Mouse (Mus musculus) kidney, adult 2 months (tissue): ENCODE results near the gene A430078G23Rik. TPM values are rescaled to one million over a fixed set of nuclear protein-coding genes. Genes with fewer than 3 reads are reported as not detected.

ENCODE experiments used
- DNase-seq: peaks from one replicate; pipeline ENCODE4 v3.0.0; 2021
- H3K27ac ChIP-seq: fragments of 200-500 bp; 2 replicates; pipeline ENCODE4 v1.5.1; 2012; ENCODE audit warnings: low read depth, low read length, control low read depth, inconsistent platforms; ENCODE audit not compliant: insufficient read depth
- H3K27me3 ChIP-seq: fragments of 200-500 bp; replicated peaks from 2 replicates; pipeline ENCODE4 v1.6.1; 2012; ENCODE audit warnings: mild to moderate bottlenecking, moderate library complexity, low read length, inconsistent platforms; ENCODE audit not compliant: control insufficient read depth, insufficient read depth
- H3K36me3 ChIP-seq: fragments of 200-500 bp; 2 replicates; pipeline ENCODE4 v1.6.1; 2012; ENCODE audit warnings: mild to moderate bottlenecking, moderate library complexity, low read length, inconsistent platforms; ENCODE audit not compliant: control insufficient read depth, insufficient read depth
- H3K4me1 ChIP-seq: fragments of 200-500 bp; 2 replicates; pipeline ENCODE4 v1.6.1; 2011; ENCODE audit warnings: low read length; ENCODE audit not compliant: control insufficient read depth, insufficient read depth
- H3K4me3 ChIP-seq: fragments of 200-500 bp; 2 replicates; pipeline ENCODE4 v1.5.1; 2011; ENCODE audit warnings: mild to moderate bottlenecking, low read depth, low read length, control low read depth; ENCODE audit not compliant: insufficient read depth
- CTCF ChIP-seq: fragments of 200-500 bp; conservative IDR thresholded peaks from 2 replicates; pipeline ENCODE4 v1.5.1; 2011; ENCODE audit warnings: low read depth, mild to moderate bottlenecking, control low read depth, low read length, moderate library complexity, mixed read lengths; ENCODE audit not compliant: insufficient read depth, insufficient read length
- POLR2A ChIP-seq: fragments of 200-500 bp; IDR thresholded peaks from one replicate; pipeline ENCODE4 v1.6.1; 2011; ENCODE audit warnings: low read depth, low read length, control low read depth
- WGBS: fragments of 180-500 bp; shearing (Covaris S2); methylation state at CpG from one replicate; pipeline ENCODE4 v1.1.7; 2018; 5-methylcytosine and 5-hydroxymethylcytosine counted together
- polyA plus RNA-seq: library from polyadenylated mRNA; depleted of rRNA; stranded (reverse); fragments of >200 nt; gene quantifications from 2 replicates; pipeline ENCODE4 v1.2.3, GENCODE M21; 2012; rRNA removed

Gene A430078G23Rik
- polyA plus RNA-seq, 1 experiment: 1.1 TPM

GRCm38 (mm10) chr8:3428426-3428825 lies 75.2 kb downstream of the A430078G23Rik start:
- no peak for DNase-seq
- TF ChIP-seq CTCF (no peak), POLR2A (no peak)
- Histone ChIP-seq H3K36me3 (no peaks in the 10 kb centered on the region; the same call in 1 of the 2 replicates), H3K4me3 (no peak overlapping the region), H3K27me3 (no peaks in the 10 kb centered on the region), H3K27ac (no peak overlapping the region), H3K4me1 (peaks cover 2% of the 10 kb centered on the region; the same call in 1 of the 2 replicates)
- 90% methylated on average over 2 of the region's 2 CpGs for WGBS

DNA sequence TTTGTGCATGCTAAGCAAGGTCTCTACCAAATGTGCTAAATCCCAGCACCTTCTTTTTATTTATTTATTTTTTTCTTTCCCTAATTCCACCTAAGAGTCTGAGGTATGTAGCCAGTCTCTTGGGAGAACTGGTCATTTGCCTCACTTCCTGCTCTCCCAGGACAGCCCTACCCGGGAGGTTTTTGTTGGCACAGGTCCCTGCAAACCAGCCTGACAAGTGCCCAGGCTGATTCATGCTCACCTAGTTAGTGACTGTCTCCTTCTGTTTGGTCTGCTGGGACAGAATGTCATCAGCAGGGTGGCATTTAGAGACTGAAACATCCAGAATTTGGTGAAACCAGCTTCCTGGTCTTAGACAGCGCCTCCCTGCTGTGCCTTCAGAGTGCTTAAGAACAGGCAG lies 76.8 kb downstream of the A430078G23Rik start:
- Histone ChIP-seq H3K4me3 (no peak overlapping the region), H3K36me3 (peaks cover 1% of the 10 kb centered on the region), H3K27ac (peak overlapping the region; percentile 29; the same call in 1 of the 2 replicates), H3K4me1 (peaks cover 2% of the 10 kb centered on the region; the same call in 1 of the 2 replicates), H3K27me3 (no peaks in the 10 kb centered on the region)
- no peak for TF ChIP-seq CTCF
- WGBS: 39% methylated on average over 2 of the region's 2 CpGs
- peak; percentile 81 for DNase-seq

DNA sequence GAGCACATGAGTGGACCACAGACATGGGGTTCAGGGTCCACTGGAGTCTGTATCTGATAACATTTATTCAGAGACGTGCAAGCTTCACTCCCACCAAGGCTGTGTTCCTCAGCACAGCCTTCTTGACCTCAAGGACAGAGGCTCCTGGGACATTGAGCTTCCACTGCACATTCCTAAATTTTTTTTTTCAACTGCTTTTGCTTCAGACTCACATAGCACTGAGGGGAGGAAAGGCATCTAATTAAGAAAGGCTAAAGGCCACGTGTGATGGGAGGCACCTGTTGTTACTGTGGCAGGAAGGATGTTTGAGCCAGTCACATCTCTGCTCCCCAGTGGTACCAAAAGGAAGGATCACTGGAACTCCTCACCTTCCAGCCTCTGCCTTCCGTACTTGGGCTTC lies 77.9 kb downstream of the A430078G23Rik start:
- no peaks in the 10 kb centered on the region for H3K27me3 ChIP-seq
- H3K4me1 ChIP-seq: peaks cover 2% of the 10 kb centered on the region; the same call in 1 of the 2 replicates
- H3K4me3 ChIP-seq: no peak overlapping the region
- DNase-seq: no peak
- peaks cover 2% of the 10 kb centered on the region for H3K36me3 ChIP-seq
- no peak overlapping the region for H3K27ac ChIP-seq
- WGBS: 48% methylated on average over 3 of the region's 3 CpGs
- TF ChIP-seq CTCF (no peak), POLR2A (no peak)

DNA sequence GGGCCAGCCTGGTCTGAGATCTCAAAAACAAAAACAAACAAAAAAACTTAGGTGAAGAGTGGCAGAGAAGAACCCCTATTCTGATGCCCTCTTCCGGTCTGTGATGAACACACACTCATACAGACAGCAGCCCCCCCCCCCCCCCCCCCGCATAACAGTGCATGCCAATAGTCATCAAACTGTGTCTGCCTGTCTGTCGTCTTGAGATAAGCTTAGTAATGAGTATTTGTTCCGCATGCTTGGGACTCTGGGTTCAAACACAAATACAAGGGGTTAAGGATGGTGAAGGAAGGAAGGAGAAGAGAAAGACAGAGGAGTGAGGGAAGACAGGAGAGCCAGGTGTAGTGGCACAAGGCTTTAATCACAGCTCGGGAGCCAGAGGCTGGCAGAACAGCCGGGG lies 83.3 kb downstream of the A430078G23Rik start:
- no peak overlapping the region for H3K27ac ChIP-seq
- no peaks in the 10 kb centered on the region for H3K4me1 ChIP-seq
- no peak for DNase-seq
- no peaks in the 10 kb centered on the region for H3K27me3 ChIP-seq
- peaks cover 8% of the 10 kb centered on the region for H3K36me3 ChIP-seq
- WGBS: 87% methylated on average over 6 of the region's 6 CpGs
- TF ChIP-seq CTCF (no peak), POLR2A (no peak)
- no peak overlapping the region for H3K4me3 ChIP-seq

GRCm38 (mm10) chr8:3439510-3439909 lies 86.3 kb downstream of the A430078G23Rik start:
- DNase-seq: no peak
- TF ChIP-seq CTCF: peak; percentile 47
- TF ChIP-seq POLR2A: no peak
- Histone ChIP-seq H3K27me3 (no peaks in the 10 kb centered on the region), H3K36me3 (peaks cover 8% of the 10 kb centered on the region), H3K4me3 (no peak overlapping the region), H3K27ac (no peak overlapping the region), H3K4me1 (no peaks in the 10 kb centered on the region)
- WGBS: 85% methylated on average over 12 of the region's 12 CpGs

Other genes with a start within 250 kb of the A430078G23Rik start
- 26.8 and 33.7 TPM in 2 replicates for gene Insr, start 73.8 kb upstream of the A430078G23Rik start, polyA plus RNA-seq
- 37.9 and 38.9 TPM in 2 replicates for gene Arhgef18, start 39.6 kb downstream of the A430078G23Rik start, polyA plus RNA-seq
- 15.1 and 15.5 TPM in 2 replicates for gene Pex11g, start 114.3 kb downstream of the A430078G23Rik start, polyA plus RNA-seq
- 0.05 and 0.11 TPM in 2 replicates for gene Tex45, start 117.4 kb downstream of the A430078G23Rik start, polyA plus RNA-seq
- gene Zfp358, start 139.7 kb downstream of the A430078G23Rik start, polyA plus RNA-seq: 43.2 and 58.6 TPM in 2 replicates
- gene Mcoln1, start 147.0 kb downstream of the A430078G23Rik start, polyA plus RNA-seq: 239 and 302 TPM in 2 replicates
- 53.3 and 70.7 TPM in 2 replicates for gene Pnpla6, start 162.0 kb downstream of the A430078G23Rik start, polyA plus RNA-seq
- 6.4 and 7.3 TPM in 2 replicates for gene C330021F23Rik, start 214.6 kb downstream of the A430078G23Rik start, polyA plus RNA-seq
- gene Camsap3, start 233.9 kb downstream of the A430078G23Rik start, polyA plus RNA-seq: 44.1 and 47.6 TPM in 2 replicates